Mouse (Mus musculus): ENCODE results near the gene Ckmt2.

The Ckmt2 gene

DNA sequence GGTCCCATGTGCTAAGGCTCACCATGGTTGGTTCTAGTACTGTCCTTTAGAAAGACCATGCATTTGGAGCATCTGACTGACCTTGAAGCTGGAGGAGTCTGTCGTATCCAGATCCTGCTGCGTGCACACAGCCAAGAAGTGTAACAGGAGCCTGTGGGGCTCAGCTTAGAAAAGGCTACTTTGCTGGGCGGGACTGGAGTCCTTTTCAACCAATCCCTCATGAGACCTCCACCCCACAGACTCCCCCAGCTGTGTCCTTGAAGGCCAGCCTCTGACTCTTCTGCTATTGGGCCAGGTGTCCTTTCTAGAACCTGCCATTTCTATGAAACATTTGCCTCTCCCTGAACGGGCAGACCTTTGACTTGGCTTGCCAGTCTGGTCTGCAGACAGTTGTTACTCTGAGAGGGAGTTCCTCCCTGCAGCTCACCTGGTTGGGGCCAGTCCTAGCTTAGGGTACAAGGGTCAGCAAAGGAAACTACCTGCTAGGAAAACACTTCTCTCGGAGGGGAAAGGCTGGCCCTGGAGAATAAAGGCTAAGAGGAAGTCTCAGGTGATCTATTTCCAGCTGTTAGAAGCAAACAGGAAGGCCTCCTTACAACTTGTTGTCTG, at the start of gene Ckmt2:
Gene Ckmt2 (minus strand): TSS at position 145 of the 609 bp plus-strand sequence.
- DNase-seq (ENCODE audit: low spot score in 2 of 2), result no peak

DNA sequence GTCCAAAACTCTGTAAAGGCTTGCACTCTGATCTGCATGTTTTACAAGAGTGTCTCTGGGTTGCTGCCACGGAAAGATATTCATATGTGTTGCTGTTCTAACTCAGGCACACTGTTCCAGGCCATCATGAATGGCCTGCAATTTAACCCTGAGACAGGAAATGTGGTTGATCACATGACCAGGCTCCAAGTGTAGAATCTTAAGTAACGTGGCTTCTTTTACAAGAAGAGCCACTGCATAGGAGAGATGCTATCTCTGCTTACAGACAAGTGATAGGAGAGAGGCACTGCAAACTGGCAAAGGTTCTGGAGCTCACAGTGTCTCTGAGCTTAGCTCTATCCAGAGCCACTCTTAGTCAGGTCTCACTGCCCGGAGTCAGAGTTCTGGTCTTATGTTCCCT, 44.3 kb upstream of the Ckmt2 start:
- no peak for DNase-seq (ENCODE audit: low spot score in 2 of 2)

DNA sequence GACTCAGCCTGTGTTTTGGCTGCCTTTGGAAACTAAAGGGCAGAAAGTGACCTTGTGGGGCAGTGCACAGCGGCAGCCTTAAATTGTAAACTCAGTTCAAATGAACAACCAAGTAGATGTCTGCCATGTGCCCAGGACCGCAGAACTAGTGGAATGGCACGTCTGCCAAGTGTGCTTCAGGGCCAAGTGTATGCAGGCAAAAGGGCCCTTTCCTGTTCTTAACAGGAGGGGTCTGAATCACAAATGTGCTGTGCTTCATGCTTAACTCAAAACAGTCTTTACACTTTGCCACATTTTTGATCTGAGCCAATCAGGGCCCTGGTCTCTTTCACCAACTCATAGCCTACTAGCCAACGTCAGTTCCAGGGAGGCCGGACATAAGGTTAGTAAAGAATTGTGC, 42.1 kb upstream of the Ckmt2 start:
- no peak for DNase-seq (ENCODE audit: low spot score in 2 of 2)

DNA sequence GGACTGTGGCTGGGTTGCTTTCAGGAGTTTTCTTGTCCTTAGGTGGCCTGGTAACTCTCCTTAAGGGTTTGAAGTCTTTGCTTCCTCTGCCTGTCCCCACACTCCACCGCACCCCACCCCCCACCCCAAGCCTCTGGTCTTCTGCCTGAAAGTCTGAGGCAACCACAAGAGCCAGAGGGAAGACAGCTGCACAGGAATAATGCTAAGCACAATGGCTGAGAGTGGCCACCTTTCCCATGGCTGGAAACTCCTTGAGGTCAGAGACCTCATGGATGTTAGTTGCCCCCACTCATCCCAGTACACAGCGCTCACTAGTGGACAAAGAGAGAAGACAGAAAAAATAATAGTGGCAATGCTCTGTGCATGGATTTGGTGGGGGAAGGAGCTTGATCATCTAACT, 41.1 kb upstream of the Ckmt2 start:
- no peak for DNase-seq (ENCODE audit: low spot score in 2 of 2)

DNA sequence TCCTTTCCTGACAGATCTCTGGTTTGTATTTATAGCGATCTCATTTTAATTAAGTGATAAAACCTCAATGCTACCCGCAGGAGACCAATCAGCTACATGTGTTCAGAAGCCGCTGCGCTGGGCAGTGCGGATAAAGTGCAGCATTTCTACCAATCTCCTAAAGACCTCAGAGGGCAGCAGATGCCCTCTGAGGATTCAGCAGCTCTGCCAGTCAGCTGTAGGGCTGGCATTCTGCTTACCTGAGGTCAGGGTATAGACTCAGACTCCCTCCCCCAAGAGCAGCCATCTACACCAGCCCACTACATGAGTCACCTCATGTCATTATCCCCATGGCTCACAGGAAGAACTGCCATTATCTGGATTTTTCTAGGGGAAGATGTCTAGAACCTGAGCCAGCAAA, 39.6 kb upstream of the Ckmt2 start:
- DNase-seq (ENCODE audit: low spot score in 2 of 2), result no peak

DNA sequence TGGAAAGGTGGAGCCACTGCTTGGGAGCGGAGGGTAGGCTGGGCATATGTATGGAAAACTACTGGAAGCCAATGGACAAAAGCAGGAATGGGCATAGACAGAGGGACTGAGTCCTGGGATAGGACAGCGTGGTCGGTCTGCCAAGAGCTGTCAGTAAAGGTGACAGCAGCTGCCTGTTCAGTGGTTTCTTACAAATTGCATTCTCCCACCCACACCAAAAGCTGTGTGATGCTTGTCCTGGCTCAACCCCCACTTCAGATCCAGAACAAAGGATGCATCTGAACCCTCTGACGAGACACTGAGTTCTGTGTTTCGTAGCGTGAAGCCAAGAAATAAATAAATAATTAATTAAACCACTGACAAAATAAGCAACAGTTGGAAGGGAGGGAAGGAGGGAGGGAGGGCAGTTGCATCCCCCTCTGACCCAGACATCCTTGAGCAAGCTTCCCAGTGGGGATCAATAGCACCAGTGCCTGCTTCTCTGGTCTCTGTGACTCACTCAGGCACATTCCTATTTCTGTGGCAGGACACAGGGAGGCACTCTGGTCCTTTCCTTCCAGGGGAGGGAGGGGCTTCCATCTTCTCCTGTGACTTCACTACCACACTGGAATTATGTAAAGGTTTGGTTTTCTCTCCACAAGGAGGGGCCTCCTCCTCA, 39.0 kb upstream of the Ckmt2 start:
- DNase-seq (ENCODE audit: low spot score in 2 of 2), result no peak

DNA sequence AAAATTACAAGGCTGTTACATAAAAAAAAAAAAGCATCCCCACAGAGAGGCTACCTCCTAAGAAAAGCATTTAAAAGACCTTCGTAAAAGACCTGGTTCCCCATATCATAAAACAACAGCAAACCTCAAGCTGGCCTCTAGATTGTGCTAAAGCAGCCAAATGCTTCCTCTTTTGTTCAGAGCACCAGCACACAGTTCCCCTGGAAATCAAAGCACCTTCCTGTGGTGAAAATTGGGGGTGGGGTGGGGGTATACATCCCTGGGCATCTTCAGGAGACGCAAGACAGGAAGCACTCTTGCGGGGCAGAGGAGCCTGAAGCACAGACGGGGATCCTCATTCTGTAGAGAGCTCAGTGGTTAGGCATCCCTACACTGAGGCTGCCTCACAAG, 38.5 kb upstream of the Ckmt2 start:
- DNase-seq (ENCODE audit: low spot score in 2 of 2), result no peak

DNA sequence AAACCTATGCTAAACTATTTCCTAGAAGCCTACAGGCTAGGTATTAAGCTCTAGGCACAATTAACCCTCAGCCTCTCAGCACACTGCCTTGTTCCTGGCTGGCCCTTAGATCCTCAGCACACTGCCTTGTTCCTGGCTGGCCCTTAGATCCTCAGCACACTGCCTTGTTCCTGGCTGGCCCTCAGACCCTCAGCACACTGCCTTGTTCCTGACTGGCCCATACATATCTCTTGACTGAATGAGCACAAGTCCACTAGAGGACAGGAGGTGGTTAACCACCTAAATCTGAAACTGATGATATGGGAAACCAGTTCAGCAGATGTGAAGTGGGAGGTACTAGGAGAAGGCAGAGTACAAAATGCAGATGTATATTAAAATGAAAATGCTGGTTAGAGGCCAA, 35.0 kb upstream of the Ckmt2 start:
- no peak for DNase-seq (ENCODE audit: low spot score in 2 of 2)

DNA sequence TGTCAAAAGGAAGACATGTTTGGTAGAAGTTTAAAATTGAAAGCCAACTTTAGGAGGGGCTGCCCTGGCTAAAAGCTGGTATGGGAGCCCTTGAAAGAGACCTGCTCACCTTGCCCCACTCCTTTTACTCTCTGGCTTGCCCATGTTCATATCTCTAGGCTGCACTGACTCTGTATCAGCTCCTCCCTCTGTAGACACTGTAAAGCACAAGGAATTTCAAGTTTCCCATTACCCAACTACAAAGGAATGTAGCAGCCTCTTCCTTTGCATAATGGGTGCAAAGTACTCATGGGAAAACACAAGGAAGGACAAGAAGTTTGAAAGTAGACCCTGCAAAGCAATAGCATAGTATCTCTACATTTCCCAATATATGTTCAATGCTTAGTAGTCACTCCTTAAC, 34.5 kb upstream of the Ckmt2 start:
- DNase-seq (ENCODE audit: low spot score in 2 of 2), result no peak

DNA sequence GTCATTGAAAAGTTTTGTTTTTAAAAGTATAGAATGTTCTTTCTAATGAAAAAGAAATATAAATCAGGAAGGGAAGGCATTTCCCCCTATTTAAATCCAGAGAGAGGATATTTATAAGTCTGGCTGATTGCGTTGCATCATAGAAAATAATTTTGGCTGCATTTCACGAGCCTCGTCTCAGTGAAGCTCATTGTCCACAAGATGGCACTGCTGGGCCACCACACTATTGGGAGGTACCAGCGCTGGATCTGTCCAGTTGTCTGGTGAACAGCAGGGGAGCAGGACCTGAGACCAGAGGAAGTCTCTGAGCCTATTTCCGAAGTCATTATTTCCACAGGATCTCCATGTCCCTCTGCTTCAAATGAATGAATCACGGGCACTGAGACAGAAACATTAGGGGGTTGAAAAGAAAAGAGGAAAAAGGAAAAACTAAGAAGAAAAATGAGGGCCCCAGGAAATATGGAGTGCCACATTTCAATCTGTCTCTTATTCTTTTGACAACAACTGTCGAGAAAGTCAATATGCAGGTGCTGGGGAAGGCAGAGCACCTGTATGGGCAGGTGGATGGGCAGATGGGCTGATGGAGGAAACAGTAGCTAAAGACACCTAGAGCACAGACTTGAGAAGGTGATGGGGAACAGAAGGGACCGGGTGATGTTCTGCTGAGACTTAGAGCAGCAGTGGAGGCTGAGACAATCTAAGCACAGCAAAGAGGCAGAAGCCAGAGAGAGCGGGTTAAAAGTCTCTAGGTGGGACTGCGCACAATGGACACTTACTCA, 31.7 kb upstream of the Ckmt2 start:
- DNase-seq (ENCODE audit: low spot score in 2 of 2), result peak; percentile 13 to 70

DNA sequence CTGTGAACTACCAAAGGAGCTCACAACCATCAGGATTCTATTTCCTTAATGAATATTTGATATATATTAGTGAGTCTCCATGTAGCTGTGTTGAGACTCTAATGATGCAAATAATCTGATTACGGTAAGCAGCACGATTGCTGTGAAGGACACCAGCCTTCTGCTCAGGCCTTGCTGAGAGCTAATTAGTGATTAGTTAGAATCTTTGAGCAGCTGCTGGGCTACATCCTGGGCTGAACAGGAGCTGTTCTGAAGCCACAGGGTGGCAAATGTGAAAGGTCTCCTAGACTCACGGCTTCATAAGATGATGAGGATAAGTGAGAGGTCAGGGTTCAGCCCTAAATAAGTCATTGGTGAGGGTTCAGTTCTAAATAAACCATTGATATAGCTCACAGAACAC, 29.7 kb upstream of the Ckmt2 start:
- no peak for DNase-seq (ENCODE audit: low spot score in 2 of 2)

DNA sequence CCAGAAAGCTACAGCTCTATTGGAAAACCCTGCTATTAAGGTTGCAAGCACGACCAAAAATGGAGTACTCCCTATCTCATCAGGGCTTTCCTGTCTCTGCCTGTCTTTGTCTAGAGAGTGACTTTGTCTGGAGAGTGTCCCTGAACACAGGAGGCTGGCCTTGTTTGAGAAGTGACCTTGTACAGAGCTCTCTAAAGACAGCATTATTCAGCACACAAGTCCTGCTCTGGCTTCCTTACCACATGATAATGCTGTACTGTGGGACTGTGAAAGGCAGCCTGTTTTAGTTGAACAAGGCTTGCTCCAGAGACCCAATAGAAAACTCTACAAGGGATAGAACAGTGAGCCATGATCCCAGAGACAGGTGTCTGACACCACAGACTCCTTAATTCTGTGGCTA, 19.8 kb upstream of the Ckmt2 start:
- DNase-seq (ENCODE audit: low spot score in 2 of 2), result no peak

DNA sequence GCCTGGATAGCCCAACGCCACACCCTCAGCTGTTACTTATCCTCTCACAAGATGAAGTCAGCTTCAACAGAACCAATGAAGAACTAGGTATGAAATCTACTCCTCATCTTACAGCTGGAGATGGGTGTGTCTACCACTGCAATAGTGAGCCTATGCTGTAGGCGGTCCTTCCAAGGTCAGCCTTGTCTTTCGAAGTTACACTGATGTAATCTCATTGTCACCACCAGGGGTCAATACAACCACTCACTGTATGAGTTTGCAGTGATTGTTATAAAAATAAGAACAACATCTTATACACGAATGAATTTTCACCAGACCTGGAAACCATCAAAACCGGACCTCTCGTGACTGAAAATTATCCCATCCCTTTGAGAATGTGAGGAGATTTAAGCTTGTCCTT, 16.4 kb upstream of the Ckmt2 start:
- DNase-seq (ENCODE audit: low spot score in 2 of 2), result no peak

DNA sequence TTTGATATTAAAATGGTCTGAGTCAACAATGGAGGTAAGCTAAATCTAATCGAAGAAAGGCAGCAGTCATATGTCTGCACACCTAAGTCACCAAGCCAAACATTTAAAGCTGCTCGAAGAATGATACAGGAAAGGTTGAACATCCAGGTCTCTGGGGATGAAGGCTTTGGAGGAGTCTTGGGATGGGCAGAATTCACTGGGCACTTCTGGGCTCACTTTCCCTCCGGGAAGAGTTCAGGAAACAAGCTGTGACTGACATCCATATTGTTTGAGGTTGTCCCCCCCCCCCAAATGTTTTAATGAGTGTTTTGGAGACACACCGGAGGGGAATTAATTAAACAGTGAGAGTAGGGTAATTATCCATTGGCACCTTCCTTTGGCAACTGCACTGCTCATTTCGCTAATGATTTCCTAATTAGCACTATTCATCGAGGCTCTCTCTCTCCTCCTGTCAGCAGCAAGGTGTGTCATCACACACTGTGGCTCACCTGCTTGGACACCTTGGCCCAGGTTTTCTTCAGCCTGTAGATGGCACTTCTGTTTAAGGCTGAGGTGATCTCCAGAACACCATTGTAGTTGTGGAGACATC, 13.4 kb upstream of the Ckmt2 start:
- no peak for DNase-seq (ENCODE audit: low spot score in 2 of 2)

DNA sequence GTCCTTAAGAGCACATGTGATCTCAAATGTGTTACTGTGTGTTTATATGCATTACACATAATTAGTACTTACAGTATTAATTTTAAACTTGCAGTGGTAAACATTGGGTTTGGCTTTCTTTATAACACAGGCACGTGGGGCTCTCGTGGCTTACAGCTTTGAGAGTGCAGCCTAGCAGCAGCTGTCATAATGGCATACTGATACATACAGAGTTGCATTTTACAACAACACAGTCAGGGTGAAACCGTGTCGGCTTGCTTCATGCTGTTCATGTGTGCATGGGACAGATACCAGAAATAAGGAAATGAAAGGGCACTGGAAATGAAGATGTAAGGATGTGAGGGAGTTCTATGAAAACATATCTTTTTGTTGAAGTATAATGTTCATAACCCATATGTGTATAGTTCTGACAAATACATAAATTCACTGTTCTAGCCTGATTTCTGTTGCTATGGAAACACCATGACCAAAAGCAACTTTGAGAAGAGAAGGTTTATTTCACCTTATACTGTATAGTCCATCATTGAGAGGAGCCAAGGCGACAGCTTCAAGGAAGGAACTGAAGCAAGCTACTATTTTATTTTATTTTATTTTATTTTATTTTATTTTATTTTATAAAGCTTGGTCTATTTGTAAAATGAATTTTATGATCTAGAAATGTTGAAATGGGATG, 8.2 kb upstream of the Ckmt2 start:
- no peak for DNase-seq (ENCODE audit: low spot score in 2 of 2)

DNA sequence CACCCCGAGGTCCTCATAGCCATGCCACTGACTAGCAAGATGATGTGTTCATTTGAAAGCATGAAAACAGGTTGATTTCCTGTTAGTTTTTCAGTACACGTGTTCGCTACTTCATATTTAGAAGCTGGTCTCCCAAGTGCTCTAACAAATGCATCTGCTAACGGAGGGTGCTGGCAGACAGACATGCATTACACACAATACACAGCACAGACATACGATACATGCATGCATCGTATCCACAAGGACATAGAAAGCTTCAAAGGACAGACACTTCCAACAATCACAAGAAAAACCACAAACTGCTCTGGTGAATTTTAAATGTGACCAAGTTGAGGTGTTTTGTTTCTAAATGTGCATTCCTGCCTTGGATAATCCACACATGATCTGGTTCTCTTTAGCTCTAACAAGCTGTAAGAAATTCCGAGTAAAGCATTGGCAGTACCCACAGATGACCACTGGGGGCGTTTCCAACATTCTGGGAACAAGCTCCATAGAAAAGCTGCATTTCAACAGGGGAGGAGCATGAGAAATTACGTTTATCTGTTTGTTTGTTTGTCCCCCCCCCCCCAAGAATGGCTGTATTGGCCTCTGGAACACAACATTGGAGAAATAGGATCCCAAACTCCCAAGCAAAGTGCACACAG, 5.3 kb upstream of the Ckmt2 start:
- peak in 1 of 2 experiments; percentile 41 for DNase-seq (ENCODE audit: low spot score in 2 of 2)

DNA sequence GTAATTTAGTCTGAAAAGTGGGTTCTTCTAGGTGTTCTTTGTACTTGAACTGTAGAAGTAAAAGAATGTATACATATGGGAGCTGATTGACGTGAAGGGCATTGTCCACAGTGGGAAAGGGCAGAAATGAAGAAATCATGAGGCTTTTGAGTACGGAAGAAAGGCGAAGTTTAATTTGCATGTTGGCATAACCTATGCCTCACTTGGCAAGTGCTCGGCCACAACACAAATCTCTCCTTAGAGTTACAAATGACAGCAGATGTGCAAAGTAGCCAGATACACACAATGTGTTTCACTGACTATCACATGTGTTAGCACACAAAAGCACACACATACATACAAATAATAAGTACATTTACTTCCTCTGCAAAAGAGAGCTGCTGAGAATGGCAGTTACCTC, 3.6 kb upstream of the Ckmt2 start:
- DNase-seq (ENCODE audit: low spot score in 2 of 2), result no peak

DNA sequence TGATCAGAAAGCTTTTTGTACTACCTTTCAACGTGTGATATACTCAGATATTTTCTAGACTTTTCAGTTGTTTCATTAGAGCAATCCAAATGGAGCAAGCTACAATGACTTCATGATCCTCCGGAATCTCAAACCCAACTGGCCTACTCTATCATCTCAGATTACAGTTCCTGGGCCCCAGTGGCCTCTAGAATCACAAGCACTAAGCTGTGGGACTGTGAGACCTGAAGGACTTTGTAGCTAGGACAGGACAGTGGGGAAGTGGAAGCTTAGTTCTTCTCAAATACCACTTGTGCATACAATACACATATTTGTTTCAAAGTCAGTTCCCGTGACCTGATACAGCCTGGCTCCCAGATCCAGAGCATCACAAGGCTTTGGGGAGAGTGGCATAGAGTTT, 1.3 kb upstream of the Ckmt2 start:
- no peak for DNase-seq (ENCODE audit: low spot score in 2 of 2)

DNA sequence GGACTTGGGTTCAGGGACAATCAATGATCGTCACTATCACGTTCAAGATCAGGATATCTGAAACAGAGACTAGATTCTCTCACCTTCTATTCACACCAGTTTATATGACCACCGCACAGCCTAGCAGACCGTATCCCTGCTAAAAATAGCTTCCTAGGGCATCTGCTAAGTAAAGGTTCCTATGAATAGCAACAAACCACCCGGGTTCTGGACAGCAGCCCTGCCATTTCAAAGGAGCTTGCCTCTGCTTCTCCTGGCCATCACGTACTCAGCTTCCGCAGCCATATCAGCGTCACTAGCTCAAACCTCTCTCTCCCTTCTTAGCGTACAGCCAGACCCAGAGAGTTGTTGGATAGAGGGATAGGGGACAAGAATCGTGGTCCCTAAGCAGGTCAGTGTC, 665 bp upstream of the Ckmt2 start:
- DNase-seq (ENCODE audit: low spot score in 2 of 2), result no peak

DNA sequence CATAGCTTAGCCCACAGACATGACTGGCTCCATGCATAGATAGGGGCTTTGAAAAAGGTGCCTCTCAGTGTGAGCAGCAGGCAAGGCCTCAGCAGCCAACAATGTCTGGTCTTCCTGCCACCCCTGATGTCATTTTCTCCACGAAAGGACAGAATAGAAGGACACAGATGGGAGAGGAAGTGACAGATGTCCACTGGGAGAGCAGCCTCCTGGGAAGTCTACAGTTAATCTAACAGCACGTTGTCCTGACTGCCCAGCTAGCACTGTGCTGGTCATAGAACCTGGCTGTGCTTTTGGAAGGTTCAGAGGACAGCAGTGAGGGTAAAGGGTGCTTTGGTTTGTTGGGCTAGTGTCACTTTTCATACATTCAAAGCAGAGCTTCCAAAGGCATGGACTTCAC, 1.1 kb downstream of the Ckmt2 start:
- no peak for DNase-seq (ENCODE audit: low spot score in 2 of 2)

DNA sequence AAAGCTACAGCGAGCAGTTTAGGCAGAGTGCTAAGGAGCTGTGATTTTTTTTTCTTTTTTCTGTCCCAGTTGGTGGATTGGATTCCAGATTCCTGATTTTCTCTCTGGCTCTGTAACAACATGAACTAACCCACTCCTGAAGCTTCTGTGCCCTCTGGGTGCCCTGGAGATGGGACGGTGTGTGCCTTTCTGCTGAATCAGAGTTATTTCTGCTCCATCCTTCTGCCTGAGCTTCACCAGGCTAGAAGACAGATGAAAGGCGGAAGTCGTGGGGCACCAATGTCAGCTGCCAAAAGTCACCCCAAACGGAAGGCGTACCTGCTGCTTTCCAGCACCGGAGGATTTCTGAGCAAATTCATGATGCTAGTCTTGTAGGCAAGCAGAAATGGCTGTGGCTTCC, 2.1 kb downstream of the Ckmt2 start:
- DNase-seq (ENCODE audit: low spot score in 2 of 2), result no peak
